Mouse (Mus musculus) urinary bladder, adult 18-20 months (tissue): Measurements from ENCODE around the gene Sbno1.
"Not testable (repeated sequence)": the region's sequence is repeated elsewhere in the genome, so short reads cannot be mapped to it uniquely, and the experiment has no call there.

Experiments
- DNase-seq, 2 experiments: peaks; one replicate each; pipeline ENCODE4 v3.0.0; 2022; ENCODE audit warnings: low spot score in 2 of 2, mixed read lengths in 2 of 2

Gene Sbno1

GRCm38 (mm10) chr5:124425412-124426259 lies at the start of gene Sbno1:
Gene Sbno1 (minus strand): TSS chr5:124426001.
- DNase-seq: peak; percentile 86 to 88

- no peak for DNase-seq
Observed at GRCm38 (mm10) chr5:124470591-124471171, 44.9 kb upstream of the Sbno1 start.

DNA sequence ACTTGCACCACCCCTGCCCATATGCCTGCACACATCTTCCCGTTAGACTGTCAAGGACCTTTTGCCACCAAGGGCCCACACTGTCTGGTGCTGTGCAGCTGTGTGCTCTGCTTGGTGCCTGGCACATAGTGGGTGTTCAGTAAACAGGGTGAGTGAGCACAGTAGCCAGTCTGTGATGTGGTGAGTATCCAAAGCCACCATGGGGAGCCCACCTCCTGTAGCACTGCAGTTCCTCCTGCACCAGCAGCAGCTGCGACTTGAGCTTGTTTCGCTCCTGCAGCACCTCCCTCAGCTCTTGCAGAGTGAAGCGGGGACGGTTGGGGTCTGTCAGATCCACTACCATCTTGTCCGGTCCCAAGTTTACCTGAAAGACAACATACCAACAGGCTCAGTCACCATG lies 43.7 kb upstream of the Sbno1 start:
- DNase-seq: no peak

- DNase-seq: no peak
Observed at GRCm38 (mm10) chr5:124468365-124468764, 42.6 kb upstream of the Sbno1 start.

GRCm38 (mm10) chr5:124467766-124468165 lies 42.0 kb upstream of the Sbno1 start:
- no peak for DNase-seq

DNA sequence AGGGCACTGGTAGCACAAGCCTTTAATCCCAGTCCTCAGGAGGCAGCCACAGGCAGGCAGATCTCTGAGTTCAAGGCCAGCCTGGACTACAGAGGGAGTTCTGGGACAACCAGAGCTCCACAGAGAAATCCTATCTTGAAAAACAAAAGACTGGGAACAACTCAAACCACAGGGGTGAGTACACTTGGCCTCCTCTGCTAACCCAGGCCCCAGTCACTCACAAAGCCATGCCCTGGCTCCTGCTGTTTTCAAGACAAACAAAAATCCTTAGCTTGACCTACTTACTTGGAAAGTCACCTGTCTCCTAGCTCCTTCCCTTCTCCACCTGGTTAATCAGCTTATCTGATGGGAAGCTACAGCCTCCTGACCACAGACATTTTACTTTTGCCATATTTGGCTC lies 39.1 kb upstream of the Sbno1 start:
- DNase-seq: no peak

GRCm38 (mm10) chr5:124463462-124463861 lies 37.7 kb upstream of the Sbno1 start:
- no peak for DNase-seq

DNA sequence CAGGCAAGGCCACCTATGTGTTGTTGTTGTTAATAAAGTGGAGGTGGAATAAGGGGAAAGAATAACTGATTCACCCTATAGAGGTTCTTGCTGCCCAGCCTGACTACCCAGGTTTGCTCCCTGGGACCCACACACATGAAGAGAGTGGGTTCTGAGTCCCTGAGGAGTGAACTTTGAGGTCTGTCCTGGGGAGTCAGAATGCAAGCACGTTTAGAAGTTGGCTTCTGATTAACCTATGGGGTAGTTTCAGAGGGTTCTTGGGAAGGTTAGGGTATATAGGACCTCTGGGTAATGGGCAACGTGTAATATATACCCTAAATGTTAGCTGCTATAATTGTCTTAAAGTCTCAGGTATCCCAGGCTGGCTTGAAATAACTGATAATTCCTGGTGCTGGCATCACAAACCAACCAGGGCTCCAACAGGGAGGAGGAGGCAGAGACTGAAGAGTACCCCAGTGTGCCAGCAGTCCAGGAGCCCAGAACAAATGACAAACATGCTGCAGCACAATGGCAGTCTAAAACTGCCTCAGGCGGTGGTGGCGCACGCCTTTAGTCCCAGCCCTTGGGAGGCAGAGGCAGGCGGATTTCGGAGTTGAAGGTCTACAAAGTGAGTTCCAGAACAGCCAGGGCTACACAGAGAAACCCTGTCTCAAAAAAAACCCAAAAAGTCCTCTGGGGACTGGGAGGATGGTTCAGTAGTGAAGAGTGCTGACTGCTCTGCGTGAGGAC lies 36.7 kb upstream of the Sbno1 start:
- no peak for DNase-seq

GRCm38 (mm10) chr5:124460922-124461321 lies 35.1 kb upstream of the Sbno1 start:
- DNase-seq: not testable (repeated sequence)

- no peak for DNase-seq
Observed at GRCm38 (mm10) chr5:124456762-124457161, 31.0 kb upstream of the Sbno1 start.

DNA sequence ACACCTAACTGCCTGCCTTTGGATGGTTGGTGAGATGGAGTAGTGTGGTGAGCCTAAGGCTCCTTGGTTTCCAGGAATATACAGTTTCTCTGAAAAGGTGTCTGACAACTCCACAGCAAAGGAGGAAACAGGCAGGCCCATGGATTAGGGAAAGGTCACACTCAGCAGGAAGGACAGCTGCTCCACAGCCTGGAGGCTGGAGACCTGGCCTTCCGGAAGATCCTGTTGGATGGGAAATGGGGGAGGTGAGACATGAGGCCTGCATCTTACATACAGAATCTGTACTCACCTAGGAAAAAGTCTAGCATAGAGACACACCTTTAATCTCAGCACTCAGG lies 28.2 kb upstream of the Sbno1 start:
- no peak for DNase-seq

DNA sequence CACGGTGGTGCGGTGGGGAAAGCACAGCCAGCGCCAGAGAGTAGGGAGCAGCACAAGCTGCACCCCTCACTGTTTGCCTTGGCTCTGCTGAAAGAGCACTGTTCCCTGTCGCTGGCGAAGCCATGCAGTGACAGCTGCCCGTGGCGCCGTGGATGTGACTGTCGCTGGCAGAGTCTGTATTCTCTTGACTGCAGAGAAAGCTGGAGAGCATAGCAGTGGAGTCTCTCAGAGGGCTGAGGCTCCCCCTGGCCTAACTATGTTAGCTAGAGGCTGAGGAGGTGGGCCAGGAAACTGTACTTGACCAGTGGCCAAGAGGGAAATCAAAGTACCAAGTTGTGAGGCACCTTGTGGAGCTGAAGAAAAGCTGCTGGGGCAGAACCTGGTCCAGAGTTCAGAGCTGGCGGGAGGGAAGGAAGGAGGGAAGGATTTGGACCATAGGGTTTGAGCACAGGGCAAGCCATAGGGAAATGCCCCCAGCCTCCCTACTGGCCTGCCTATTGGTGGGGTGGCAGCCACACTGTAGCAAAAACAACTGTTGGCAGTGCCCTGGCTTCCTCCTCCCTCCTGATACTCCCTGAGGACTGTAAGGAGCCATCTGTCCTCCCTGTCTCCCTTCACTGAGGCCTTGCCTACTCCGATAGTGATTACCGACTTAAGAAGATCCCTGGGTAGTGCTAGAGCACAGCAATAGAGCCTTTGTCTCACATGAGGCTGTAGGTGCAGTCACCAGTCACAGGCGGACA lies 27.7 kb upstream of the Sbno1 start:
- no peak for DNase-seq

DNA sequence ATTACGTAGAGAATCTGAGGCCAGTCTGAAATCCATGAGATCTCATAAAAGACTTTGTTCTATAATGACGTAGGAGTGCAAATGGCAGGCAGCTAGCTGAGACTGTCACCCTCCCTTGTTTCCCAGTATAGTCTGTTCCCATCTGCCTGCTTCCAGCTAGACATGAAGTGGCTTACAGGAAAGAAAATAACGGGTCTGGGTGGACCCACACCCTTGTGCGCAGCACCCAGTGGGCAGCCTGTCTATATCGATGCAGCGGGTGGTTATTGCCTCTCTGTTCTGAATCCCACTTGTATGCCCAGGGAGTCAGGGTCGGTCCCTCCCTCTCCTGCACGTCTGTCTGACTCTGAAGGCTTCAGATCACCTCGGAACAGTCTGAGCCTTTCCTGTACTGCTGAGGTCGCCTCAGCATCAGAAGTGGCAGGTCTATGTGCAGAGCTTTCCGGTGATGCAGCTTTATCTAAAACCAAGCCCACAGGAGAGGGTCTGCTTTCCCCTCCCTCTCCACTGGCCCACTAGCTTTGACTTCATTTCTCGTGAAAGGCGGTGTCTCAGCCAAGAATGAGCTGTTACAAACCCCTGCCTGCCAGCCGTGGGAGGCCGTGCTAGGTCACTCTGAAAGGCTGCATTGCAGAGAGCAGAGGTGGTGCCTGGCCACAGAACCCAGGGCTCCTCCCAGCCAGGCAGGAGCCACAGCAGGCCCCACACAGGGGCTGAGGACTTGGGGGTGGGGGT lies 26.9 kb upstream of the Sbno1 start:
- no peak for DNase-seq

GRCm38 (mm10) chr5:124450641-124451340 lies 25.0 kb upstream of the Sbno1 start:
- no peak for DNase-seq

DNA sequence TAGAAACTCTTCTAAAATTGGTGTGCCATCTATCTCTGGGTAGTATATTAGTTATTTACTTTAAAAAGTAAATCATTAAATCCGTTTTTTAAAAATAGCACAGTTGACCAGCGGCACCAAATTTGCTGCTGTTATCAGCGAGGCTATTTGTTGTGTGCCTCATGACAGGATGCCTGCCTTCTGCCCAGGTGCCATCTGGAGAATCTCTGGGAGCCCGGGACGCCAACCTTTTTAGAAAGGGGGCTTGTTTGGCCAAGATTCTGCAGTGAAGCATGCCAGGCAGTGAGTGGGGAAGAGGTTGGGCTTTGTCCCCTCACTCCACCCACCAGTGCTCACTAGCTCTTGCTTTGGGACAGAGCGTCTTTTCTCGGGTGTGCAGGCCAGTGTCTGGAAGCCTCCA lies 24.2 kb upstream of the Sbno1 start:
- no peak for DNase-seq

DNA sequence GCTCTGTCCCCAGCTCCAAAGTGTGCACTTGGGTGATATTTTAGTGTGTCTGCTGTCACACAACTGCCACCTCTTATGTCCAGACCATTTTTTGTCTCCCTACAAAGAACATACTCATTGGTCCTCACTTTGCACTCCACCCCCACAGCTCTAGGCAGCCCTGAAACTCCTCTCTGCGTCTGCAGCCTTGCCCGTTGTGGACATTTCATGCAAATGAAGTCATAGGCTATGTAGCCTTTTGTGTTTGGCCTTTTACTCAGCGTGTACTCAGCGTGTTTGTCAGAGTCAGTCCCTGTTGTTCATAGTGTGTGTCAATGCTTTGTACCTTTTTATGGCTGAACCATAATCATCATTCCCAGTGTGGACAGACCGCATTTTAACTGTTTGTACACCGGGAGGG lies 23.7 kb upstream of the Sbno1 start:
- peak in 1 of 2 experiments; percentile 23 for DNase-seq

- DNase-seq: peak; percentile 60 to 80
Observed at GRCm38 (mm10) chr5:124446301-124446881, 20.6 kb upstream of the Sbno1 start.

GRCm38 (mm10) chr5:124445621-124446293 lies 20.0 kb upstream of the Sbno1 start:
- peak in 1 of 2 experiments; percentile 59 for DNase-seq

DNA sequence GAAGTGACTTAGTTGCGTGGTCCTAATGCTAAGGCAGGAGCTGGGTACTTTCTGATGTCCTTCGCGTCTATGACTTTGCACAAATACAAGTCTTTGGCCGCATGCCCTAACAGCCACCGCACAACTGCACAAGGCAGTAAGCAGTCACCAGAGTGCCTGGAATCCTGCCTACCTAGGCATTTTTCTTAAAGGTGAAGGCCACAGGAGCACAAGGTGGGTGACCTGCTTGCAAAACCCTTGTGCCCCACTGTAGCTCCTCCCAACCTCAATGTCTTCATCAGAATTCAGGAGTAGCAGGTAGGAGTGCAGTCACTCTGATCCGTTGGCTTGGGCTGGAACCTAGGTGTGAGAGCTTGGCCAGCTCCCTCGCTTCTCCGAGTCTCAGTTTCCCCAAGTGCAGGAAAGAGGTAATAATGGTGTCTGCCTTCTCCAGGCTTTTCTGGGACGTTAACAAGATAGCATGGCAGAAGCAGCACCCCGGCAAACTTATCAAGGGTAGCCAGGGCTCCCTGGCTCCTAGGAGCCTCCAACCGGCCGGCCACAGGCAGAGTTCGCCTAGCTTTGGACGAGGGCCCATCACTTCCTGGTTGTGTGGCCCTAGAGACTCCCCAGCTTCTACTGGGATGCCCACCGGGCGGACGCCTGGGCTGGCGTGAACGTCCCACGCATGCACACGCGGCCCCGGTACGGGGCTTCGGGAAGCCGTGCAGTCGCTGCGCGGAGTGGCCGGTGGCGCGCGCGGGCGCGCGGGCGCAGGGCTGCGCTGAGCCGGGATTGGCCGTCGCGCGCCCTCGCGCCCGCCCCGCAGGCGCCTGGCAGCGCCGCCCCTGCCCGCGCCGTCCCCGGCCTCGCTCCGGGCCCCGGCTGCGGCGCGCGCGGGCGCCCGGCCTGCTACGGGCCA lies 19.1 kb upstream of the Sbno1 start:
- peak; percentile 57 for DNase-seq
